Mouse (Mus musculus) testis, adult 2 months (tissue): Measurements from ENCODE around the gene Il2. TPM values are rescaled to one million over a fixed set of nuclear protein-coding genes. Genes with fewer than 3 reads are reported as not detected.

Source experiments
- H3K27ac ChIP-seq: fragments of 200-500 bp; 2 replicates; pipeline ENCODE4 v1.5.1; 2012; ENCODE audit warnings: low read depth, low read length; ENCODE audit not compliant: control insufficient read depth, insufficient read depth
- H3K27me3 ChIP-seq: fragments of 200-500 bp; 2 replicates; pipeline ENCODE4 v1.6.1; 2012; ENCODE audit warnings: mild to moderate bottlenecking, low read length, moderate library complexity; ENCODE audit not compliant: control insufficient read depth, insufficient read depth
- H3K36me3 ChIP-seq: fragments of 200-500 bp; 2 replicates; pipeline ENCODE4 v1.6.1; 2012; ENCODE audit warnings: mild to moderate bottlenecking, low read length; ENCODE audit not compliant: control insufficient read depth, insufficient read depth
- H3K4me1 ChIP-seq: fragments of 200-500 bp; 2 replicates; pipeline ENCODE4 v1.6.1; 2012; ENCODE audit warnings: low read length; ENCODE audit not compliant: control insufficient read depth, insufficient read depth
- H3K4me3 ChIP-seq: fragments of 200-500 bp; 2 replicates; pipeline ENCODE4 v1.5.1; 2012; ENCODE audit warnings: low read depth, mild to moderate bottlenecking, low read length, moderate library complexity, mixed read lengths; ENCODE audit not compliant: control insufficient read depth
- CTCF ChIP-seq: fragments of 200-500 bp; IDR thresholded peaks from 2 replicates; pipeline ENCODE4 v1.5.1; 2012; ENCODE audit warnings: low read depth, mild to moderate bottlenecking, inconsistent platforms, low read length, moderate library complexity; ENCODE audit not compliant: control insufficient read depth, insufficient read depth, insufficient replicate concordance
- POLR2A ChIP-seq: fragments of 200-500 bp; IDR thresholded peaks from 2 replicates; pipeline ENCODE4 v1.6.1; 2012; ENCODE audit warnings: low read depth, mild to moderate bottlenecking, inconsistent platforms, low read length, moderate library complexity; ENCODE audit not compliant: control insufficient read depth
- polyA plus RNA-seq: library from polyadenylated mRNA; depleted of rRNA; stranded (reverse); fragments of >200 nt; gene quantifications from 2 replicates; pipeline ENCODE4 v1.2.3, GENCODE M21; 2012; rRNA removed

The Il2 gene
- polyA plus RNA-seq: not detected in 2 replicates

DNA sequence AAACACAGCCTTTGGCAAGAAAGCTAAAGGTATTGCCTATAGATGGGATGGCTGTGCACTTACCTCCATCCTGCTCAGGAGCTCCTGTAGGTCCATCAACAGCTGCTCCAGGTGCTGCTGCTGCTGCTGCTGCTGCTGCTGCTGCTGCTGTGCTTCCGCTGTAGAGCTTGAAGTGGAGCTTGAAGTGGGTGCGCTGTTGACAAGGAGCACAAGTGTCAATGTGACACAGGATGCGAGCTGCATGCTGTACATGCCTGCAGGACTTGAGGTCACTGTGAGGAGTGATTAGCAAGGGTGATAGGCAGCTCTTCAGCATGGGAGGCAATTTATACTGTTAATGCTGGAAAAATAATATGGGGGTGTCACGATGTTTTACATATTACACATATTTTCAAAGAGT lies at the start of gene Il2:
Gene Il2 (minus strand): TSS at position 305 of the 400 bp plus-strand sequence.
- Histone ChIP-seq H3K27ac (no peak within 1 kb of the TSS), H3K4me3 (no peak within 1 kb of the TSS), H3K27me3 (no peaks in the 10 kb centered on the region), H3K36me3 (no peaks in the 10 kb centered on the region), H3K4me1 (no peaks in the 10 kb centered on the region)
- TF ChIP-seq CTCF: no peak
- TF ChIP-seq POLR2A: no peak

DNA sequence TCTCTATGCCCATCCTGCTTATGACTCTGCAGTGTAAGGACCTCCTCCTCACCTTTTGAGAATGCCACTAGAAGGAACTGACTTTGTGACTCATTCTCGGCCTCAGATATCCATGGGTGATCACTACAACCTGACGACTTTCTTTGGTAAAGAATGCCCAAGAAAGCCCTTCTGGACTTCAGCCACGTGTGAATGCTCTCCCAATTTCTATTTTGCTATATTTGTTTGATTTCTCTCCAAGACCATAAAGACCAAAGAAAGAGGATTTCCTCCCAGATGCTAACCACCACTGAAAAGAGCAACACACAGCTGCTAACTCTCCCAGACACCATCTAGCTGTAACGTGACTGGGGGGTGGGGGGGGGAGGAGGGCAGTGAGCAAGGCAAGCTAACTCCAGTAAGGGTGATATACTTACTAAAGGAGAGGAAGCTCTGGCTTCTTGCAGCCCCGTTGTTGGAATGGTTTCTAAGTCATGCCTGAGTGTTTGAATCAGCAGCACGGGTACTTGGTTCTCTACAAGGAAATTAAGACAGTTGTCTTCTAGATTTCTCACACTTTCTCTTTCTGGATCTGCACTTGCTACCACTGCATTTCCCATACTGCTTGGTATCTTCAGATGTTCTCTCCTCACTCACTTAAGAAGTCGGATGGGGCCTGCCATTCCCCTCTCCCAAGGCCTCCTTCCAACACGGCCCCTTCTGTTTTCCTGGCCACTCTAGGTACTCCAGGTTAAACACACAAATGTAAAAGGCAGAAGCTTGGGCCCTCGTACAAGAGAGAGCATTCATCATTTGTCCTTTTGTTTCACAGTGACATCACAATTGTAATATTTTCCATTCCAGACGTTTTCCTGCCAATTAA lies 49.2 kb upstream of the Il2 start:
- H3K36me3 ChIP-seq: no peaks in the 10 kb centered on the region
- TF ChIP-seq POLR2A: no peak
- no peak for TF ChIP-seq CTCF
- H3K27me3 ChIP-seq: no peaks in the 10 kb centered on the region
- H3K27ac ChIP-seq: no peak overlapping the region
- no peaks in the 10 kb centered on the region; the same call in 1 of the 2 replicates for H3K4me1 ChIP-seq
- no peak overlapping the region for H3K4me3 ChIP-seq

DNA sequence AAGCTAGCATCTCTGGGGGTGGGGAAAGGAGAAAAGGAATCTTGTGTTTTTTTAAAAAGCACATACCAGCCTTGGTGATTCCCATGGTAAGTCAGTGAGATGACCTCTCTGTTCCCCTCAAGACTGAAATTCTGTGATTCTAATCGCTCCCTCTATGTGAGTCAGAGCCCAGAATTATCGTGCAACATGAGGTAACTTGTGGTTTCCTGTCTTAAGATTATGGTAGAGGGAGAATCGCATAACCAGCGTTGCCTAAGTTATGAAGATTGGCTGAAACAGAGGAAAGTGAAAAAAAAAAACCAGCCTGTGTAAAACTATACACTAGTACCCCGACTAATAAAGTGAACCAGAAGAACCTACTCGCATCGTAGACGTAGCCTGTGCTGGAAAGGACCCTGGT lies 47.5 kb upstream of the Il2 start:
- Histone ChIP-seq H3K4me1 (no peaks in the 10 kb centered on the region), H3K27ac (no peak overlapping the region), H3K27me3 (no peaks in the 10 kb centered on the region), H3K4me3 (no peak overlapping the region), H3K36me3 (no peaks in the 10 kb centered on the region)
- TF ChIP-seq POLR2A (no peak), CTCF (no peak)

DNA sequence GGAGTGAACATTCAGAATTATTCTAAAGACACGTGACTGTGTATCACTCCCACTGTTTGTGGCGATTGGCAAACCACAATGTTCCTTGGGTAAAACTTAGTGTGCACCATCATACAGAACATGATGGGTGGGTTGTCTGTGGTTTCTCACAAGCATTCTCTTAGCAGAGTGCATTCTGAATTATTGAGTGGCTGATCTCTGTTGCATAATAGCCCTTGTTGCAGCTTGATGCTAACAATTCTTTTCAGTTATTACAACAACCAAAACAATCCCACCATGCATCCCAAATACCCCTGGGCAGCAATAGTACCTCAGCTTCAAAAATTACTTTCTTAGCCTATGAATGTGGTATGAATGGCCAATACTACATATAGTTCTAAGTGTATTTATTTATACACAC lies 43.5 kb upstream of the Il2 start:
- H3K4me1 ChIP-seq: no peaks in the 10 kb centered on the region; the same call in 1 of the 2 replicates
- no peaks in the 10 kb centered on the region for H3K36me3 ChIP-seq
- no peaks in the 10 kb centered on the region for H3K27me3 ChIP-seq
- TF ChIP-seq POLR2A: no peak
- no peak for TF ChIP-seq CTCF
- H3K27ac ChIP-seq: no peak overlapping the region
- H3K4me3 ChIP-seq: no peak overlapping the region

DNA sequence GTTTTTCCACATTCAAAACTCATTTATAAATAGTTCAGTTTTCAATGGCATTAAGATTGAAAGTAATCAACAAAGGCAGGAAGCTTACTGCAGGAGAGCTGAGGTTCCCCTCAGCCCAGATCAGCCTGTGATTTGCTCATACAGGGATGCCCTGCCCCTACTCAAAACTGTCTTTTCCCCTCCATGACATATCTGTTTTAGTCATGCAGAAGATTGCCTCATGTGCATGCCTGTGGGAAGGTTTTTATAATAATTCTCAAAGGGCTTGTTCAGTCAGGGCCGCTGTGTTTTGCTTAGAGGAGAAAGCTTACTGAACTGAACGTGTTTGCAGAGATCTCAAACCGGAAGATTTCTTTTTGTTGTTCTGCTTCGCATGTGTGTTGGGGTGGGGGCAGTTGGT lies 35.3 kb upstream of the Il2 start:
- H3K4me1 ChIP-seq: no peaks in the 10 kb centered on the region; the same call in 1 of the 2 replicates
- no peaks in the 10 kb centered on the region for H3K36me3 ChIP-seq
- no peaks in the 10 kb centered on the region for H3K27me3 ChIP-seq
- H3K27ac ChIP-seq: no peak overlapping the region
- H3K4me3 ChIP-seq: no peak overlapping the region
- TF ChIP-seq CTCF (no peak), POLR2A (no peak)

DNA sequence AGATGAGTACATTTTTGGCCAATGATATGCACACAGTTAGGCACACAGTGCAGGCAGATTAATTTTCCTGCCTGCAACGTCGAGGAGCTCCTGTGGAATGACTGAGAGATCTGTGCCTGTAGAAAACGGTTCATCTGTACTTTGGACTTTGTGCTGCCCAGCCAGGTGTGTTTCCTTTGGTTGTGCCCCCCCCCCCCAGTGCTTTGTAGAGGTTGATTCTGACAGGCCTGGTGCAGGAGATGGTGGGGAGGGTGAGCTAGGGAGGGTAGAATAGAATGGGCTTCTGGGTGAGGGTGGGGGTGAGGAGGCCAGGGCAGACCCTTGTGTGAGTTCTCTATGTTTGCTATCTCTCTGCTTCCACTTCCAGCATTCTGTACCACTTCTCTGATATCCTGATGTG lies 32.5 kb upstream of the Il2 start:
- no peaks in the 10 kb centered on the region for H3K27me3 ChIP-seq
- no peak overlapping the region for H3K27ac ChIP-seq
- H3K36me3 ChIP-seq: no peaks in the 10 kb centered on the region
- no peak for TF ChIP-seq POLR2A
- no peak for TF ChIP-seq CTCF
- H3K4me1 ChIP-seq: no peaks in the 10 kb centered on the region
- no peak overlapping the region for H3K4me3 ChIP-seq

DNA sequence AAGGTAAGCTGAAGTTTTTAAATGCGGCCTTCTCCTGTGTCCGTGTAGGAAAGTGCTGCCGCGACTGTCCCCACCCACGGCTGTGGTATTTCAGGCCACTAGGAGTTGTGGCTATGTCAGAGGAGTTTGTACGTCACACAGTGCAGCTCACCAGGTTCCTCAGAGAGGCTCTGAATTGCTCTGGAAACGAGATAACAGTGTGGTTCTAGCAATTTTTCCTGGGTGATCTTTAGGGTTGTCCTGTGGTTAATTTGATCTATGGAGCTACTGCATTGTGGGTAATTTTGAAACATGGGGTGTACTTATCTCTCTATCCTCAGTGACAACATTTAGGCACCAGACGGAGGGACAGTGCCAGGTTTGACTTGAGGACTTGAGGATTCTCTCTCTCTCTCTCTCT lies 31.3 kb upstream of the Il2 start:
- no peaks in the 10 kb centered on the region for H3K36me3 ChIP-seq
- H3K27me3 ChIP-seq: no peaks in the 10 kb centered on the region
- peak overlapping the region; percentile 28; the same call in 1 of the 2 replicates for H3K27ac ChIP-seq
- TF ChIP-seq POLR2A (no peak), CTCF (no peak)
- H3K4me3 ChIP-seq: no peak overlapping the region
- no peaks in the 10 kb centered on the region for H3K4me1 ChIP-seq

DNA sequence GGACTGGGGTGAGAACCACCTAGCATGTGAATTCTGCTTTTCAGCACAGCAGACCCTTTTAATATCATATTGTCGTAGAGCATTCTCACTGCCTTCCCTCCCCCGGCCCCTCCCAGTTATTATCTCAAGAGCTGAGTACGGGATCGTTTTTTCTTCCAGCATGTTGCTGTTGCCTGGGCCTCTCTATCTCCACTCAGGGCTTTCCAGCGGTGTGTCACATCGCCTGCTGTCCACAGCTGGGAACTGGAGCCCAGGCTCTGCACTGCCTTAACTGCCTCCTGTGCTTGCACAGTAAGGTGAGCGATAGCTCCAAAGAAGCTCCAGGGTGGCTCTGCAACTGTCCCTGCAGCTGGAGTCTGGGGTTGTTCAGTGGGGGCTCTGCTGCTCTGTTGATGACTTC lies 28.6 kb upstream of the Il2 start:
- Histone ChIP-seq H3K4me1 (no peaks in the 10 kb centered on the region), H3K27ac (no peak overlapping the region), H3K4me3 (no peak overlapping the region), H3K36me3 (no peaks in the 10 kb centered on the region), H3K27me3 (no peaks in the 10 kb centered on the region)
- TF ChIP-seq POLR2A (no peak), CTCF (no peak)
